Mouse (Mus musculus) T-cell, adult 2 months (primary cell): ENCODE data around the gene Ipo5.

ENCODE experiments used
- DNase-seq: peaks from one replicate; pipeline ENCODE4 v3.0.0; 2022; ENCODE audit warnings: low spot score

The Ipo5 gene

DNA sequence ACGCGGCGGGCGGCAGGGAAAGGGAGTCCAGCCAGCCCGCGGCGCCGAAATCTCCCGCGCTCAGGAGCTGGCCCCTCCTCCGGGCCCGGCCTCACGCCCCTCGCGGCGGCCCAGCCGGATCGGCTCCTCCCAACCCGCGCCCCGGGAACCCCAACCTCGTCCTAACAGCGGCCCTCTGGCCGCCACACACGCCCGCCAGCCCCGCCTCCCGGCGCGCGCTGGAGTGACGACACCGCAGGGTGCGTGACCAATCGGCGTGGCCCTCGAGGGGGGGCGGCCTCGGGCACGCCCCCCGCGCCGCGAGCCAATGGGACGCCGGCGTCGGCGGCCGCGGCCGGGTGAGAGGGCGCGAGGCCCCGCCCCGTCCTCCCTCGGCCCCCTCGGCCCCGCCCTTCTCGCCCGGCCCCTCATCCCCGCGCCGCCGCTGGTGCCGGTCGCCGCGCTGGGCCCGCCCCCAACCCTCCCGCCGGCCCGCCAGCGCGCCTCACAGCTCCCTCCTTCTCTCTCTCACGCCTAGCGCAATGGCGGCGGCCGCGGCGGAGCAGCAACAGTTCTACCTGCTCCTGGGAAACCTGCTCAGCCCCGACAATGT lies at the start of gene Ipo5:
Ipo5 (plus strand) TSS at position 492 of the 592 bp plus-strand sequence.
- DNase-seq, result peak; percentile 93

DNA sequence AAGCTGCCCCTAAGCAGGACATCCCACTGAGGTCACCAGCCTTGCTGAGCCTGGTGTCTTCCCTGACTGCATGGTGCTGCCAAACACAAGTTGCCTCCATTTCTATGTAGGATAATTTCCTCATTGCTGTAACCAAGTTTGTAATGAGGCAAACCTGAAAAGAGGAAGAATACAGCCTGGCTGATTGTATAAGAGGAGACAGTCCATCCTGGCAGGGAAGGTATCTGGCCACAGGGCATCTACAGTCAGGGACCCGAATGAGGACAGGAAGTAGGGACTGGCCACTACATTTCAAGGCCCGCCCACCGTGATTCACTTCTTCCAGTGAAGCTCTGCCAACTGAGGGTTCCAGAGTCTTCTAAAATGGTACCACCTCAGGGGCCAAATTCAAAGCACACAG lies 47.8 kb upstream of the Ipo5 start:
- DNase-seq, result no peak

DNA sequence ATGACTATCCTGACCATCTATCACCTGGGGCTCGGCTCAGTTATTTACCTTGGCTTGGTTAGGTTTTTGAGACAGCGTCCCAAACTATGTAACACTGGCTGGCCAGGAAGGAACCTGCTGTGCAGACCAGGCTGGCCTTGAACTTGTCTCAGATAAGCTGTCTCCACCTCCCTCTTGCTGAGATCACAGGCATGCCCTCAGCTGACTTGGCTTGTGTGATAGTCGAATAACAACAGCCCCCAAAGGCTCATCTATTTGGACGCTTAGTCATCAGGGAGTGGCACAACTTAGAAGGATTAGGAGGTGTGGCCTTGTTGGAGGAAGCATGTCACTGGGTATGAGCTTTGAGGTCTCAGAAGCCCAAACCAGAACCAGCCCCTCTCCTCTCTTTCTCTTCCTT lies 46.1 kb upstream of the Ipo5 start:
- no peak for DNase-seq

DNA sequence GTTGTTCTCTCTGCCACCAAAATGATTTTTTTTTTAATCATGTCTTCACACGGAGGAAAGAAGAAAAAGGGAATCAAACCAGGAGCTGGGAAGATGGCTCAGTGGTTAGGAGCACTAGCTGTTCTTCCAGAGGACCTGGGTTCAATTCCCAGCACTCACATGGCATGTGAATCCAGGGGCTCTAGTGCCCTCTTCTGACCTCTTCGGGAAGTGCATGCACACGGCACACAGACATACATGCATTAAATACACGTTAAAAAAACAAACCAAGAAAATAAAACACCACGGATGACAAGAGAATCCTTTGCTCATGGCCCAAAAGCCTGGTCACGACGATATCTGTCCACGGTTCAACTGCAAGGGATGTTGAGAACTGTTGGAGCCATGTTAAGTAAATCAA lies 44.5 kb upstream of the Ipo5 start:
- DNase-seq, result no peak

DNA sequence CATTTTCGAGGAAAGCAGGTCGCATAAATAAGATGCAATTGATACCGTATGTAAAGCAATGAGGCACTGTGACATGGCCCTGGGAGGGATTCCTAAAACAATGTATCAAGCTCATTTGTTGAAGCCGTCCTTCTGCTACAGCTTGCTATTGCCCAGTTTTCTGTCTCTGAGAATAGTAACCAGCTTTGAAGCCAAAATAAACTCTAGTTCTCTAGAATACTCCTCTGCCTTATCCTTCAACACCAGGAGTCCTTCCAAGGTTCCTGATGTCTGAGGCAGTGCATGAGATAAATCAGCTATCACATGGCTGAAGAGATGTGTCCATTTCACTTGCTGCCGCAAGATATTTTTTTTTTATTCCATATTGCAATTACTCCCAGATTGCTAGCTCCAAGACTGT lies 43.9 kb upstream of the Ipo5 start:
- no peak for DNase-seq

DNA sequence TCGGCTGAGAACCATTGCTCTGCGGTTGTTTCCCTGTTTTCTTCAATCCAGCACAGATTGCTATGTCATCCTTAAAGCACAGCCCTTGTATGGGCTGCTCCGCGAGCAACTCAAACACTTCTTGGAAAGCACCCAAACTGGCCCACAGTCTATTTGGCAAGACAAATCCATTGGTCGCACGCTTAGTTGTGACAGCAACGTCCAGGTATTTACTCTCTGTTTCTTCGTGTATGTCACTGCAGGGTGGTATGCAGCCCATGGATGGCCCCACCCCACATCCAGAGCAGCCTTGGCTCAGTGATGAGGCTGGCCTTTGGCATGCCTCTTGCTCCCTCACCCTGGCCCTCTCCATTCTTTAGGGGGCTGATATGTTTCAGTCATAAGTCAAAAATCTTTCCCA lies 42.5 kb upstream of the Ipo5 start:
- DNase-seq, result no peak

DNA sequence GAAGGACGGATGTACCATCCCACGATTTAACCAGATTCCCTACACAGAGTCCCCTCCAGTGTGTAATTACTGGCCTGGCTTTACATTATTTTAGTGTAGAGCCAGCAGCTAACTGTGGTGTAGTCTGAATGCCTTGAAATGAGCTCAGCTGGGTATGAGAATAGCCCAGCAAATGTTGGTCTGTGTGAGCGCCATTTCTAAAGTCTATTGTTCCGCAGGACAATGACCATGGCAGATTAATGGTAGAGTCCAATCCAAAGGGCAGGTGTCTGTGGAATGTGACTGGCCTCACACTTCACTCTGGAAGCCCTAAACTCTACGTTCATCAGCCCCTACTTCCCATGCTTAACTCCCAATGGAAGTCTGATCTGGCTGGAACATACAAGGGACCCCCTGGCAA lies 40.3 kb upstream of the Ipo5 start:
- DNase-seq, result no peak

DNA sequence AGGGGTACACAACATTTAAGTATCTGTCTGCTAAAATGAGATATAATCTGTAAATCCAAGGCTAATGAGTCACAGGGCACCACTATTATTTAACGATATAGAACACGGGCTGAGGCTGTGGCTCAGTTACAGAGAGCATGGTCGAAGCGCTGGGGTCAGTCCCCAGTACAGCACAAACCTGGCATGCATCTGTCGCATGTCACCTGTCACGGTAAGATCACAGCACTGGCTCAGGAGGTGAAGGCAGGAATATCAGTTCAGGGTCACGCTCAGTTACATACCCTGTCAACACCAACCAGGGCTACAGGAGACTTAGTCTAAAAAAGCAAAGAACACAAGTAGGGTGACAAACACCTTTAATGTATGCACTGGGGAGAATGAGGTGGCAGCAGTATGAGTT lies 36.6 kb upstream of the Ipo5 start:
- DNase-seq, result no peak

DNA sequence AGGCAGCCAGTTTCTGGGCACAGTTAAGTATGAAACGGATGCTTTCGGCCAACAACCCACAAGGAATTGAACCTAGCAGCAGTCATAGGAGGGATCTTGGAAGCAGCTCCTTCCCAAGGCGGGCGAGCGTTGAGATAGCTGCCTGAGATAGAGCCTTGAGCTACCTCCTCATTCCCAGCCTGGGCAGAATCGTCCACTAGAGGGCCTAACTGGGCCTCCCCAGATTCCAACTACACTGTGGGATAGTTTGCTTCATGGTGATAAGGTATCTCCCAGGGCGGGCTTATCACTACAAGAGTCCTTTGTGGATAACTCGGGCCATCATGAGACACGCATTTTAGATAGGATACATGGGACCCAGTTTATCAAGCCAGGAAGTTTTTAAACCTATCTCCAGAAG lies 35.9 kb upstream of the Ipo5 start:
- DNase-seq, result no peak

DNA sequence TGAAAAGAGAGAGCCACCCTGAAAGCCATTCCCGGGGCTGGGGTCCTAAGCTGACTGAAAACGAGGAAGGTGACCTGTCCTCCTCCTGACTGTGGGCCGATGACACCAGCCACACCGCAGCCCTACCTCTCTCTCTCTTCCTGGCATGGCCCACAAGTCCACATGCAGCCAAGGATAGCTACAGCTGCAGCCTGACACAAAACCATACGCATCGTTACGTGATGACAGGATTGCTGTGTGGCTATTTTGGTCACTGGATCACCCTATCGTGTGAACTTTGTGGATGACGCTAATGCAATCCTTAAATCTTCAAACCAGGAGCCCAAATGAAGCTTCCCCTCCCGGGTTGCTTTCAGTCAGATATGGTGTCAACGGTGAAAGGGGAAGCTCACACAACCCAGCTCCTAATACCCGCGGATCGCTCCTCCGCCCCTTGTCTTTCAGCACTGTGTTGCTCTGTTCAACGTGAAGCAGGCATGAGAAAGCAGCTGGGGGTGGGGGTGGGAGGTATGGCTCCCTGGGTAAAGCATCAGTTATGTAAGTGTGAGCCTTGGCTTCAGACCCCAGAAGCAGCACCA lies 35.1 kb upstream of the Ipo5 start:
- DNase-seq, result no peak

DNA sequence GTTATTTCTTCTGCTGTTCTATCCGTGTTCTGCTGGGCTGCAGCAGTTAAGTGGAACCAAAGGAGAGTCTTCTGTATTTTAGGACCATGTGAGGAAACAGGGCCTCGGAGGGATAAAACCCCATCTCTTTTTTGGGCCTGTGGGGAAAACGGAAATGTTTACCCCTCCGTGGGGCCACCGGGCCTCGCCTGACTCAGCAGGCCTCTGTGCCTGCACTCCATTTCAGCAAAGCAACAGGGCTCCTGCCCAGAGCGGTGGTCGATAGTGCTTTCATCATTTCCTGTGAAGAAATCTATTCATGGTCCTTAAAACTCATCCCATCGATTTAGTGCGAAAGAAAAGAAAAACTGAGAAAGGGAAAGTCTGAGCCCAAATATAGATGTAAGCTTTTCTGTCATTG lies 33.9 kb upstream of the Ipo5 start:
- DNase-seq, result no peak

DNA sequence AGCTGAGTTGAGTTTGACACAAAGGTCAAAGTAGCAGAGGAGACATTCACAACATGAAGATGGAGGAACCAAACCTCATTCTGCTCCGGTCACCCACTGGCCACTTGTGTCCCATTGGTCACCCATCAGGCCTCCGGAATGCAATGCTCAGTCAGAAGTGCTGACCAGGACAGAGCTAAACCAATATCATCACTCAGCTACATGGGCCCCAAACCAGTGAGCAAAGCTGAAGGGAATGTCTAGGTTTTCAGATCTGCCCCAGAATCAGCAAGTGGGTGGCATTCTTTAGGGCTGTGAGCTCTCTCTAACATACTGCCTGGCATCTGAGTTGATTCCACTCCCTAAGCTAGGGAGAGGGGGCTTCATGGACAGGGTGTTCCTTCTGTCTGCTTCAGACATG lies 32.0 kb upstream of the Ipo5 start:
- DNase-seq, result no peak

DNA sequence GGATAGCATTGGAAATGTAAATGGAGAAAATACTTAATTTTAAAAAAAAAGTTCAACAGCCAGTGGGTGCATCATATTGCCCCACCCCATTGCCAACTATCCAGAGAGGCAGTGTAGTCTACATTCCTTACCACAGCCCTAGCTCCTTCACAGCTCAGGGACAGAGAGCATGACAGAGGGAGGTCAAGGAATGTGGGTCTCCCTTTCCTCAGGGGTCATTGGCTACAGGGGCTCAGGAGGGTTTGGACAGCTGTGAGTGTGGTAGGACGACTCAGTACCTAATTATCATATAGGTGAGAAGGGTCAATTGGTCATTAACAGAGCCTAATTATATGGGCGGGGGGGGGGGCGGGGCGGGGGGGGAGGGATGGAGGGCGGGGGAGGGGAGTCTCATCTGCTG lies 30.4 kb upstream of the Ipo5 start:
- DNase-seq, result no peak

DNA sequence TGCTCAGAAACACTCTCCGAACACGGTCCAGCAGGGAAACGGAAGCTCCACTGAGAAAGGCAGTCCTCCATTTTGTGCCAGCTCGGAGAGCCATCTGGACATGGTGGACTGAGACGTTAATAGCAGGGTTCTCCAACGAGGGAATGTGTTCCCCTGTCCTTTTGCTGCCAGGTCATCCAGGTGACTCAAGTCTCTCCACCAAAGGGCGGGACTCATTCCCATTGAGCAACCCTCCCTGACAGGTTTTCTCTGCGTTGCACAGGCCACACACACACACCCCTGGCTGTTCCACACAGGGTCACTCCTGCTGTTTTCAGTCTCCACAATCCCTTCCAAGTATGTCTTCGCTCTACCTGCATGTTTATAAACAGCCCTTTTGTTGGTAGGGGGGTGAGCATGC lies 30.0 kb upstream of the Ipo5 start:
- DNase-seq, result no peak

DNA sequence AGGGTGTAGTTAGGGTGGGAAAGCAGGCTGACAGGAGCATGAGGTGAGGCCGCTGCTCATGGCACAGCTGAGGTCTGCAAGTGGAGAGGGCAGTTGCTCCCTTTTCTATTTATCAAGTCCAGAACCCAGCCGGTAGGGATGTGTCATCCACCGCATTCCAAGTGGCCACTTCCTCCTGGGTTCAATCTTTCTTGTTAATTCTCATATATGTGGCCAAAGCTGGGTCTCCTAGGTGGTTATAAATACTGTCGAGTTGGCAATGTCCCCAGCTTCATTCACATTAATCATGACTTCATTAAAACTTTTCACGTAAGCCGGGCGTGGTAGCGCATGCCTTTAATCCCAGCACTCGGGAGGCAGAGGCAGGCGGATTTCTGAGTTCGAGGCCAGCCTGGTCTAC lies 22.3 kb upstream of the Ipo5 start:
- DNase-seq, result no peak

DNA sequence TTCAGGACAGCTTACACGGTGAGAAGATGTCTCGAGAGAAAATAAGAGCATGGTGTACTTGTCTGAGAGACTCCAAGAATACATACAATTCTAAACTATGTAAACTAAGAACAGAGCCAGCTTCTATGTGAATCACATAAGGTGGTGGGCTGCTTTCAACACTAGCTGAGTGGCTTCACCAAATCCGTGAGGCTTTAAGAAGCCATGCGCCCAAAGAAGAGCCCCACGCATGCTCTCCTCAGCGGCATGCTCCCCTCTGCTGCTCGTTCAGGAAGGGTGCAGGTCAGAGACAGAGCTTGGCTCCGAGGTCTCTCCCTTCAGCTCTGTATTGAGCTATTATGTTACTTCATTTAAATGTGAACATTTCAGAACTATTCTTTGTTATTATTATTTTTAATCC lies 18.7 kb upstream of the Ipo5 start:
- DNase-seq, result no peak

DNA sequence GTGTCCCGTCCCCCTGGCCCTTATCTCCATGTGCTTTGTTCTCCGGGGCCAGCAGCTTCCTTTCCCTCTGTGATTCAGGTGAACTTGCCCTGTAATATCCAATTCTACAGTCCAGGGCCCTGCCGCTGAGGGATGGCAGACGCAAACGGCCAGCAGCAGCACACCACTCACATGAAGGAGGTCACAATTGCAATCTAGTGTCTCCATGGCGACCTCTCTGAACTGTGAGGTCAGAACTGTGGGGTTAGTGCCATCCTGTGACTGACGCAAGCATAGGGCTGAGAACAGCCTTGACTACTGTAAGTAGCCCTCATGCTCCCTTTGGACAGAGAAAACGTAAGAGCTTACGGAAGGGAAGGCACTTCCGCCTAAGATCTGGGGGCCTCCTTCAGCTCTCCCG lies 14.4 kb upstream of the Ipo5 start:
- no peak for DNase-seq

DNA sequence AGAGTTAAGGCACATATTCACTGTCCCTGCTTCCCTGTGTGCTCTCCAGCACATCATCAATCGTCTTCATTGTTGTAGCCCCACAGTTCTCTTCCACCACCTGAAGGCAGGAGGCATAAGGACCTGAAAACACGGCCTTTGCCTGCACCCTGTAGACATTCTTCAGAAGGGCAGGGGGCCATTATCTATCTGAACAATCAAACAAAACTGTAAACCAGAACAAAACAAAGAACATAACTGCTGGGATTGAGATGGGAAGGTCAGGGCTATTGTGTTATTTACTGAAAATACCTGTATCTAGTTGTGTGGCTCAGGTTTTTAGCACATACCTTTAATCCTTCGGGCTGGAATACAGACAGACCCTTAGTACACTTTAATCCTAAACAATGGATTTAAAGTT lies 12.1 kb upstream of the Ipo5 start:
- DNase-seq, result no peak

DNA sequence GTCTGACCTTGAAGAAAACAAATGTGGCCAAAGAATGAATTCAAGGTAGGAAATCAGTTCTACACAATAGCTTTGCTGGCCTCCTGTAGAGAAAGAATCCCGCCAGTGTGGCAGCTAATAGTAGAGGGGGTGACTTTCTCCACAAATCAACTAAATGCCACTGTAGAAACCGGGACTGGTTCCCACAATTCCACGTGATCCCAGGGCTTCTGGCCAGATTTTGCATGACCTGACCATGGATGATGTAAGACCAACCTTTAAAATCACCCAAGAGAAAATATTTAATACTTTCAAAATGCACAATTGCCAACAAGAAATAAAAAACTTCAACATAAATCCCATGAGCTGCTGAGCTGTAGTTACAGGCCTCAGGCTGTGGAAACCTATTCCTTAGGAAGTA lies 1.6 kb upstream of the Ipo5 start:
- no peak for DNase-seq

DNA sequence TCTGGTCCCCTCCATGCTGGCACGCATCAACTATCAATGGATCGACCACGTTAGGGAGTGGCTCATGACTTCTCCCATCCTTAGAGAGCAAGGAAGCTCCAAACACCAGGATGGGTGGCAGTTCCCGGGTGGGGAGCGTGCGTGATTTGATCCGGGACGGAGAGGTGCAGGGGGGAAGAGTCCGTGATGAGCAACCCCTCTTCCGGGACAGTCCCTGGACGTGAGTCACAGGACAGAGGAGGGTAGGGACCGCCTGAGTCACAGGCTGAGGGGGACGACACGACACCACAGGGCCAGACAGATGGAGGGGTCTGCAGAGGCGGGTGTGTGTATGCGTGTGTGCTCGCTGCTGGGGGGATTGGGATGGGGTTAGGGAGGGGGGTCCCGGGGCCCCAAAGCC lies 704 bp upstream of the Ipo5 start:
- DNase-seq, result peak; percentile 41

DNA sequence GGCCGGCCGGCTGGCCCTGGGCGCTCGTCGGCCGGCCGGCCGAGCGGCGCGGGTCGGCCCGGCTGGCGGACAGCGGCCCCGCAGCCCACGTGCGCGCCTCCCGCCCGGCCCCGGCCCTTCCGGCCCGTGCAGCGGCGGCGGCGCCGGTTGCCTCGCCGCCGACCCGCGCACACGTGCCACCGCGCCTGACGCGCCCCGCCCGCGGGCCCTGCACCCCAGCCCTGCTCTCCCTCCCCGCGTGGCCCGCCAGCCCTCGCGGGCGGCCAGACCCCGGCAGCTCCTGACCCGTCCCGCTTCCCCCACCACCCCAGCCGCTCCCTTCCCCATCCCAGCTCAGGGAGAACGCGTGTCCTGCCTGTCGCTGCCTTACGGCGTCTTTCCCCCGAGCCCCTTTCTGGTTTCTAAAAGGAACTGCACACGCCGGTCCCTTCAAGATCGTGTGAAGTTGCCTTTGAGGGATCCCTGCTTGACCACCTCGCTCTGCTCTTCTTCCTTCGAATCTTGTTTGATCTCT lies 421 bp downstream of the Ipo5 start:
- peak; percentile 17 for DNase-seq

DNA sequence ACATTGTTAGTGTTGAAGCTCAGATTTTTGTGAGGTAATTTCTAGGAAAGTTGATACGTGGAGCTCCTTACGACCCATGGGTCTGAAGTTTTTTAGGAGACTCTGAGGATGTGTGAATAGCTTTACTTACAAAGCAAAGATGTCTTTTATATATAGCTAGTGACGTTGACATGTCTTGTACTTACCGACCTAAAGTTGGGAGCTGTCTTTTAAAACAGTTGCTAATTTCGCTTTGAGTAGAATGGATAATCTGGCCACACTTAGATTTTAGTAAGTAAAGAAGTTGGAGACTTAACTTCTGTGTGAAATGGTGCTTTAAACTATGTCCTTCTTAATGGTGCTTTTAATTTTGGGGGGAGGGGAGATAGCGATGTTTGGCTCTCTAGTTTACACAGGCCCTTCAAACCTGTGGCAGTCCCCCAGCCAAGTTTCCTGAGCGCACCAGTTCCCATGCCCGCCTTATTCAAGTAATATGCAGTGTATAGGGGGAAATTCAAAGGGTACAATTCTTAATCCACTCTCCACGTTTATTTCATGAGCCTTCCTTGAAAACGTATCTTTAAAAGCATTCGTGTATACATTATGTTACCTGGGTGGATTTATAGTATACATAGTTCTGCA lies 1.2 kb downstream of the Ipo5 start:
- DNase-seq, result no peak

DNA sequence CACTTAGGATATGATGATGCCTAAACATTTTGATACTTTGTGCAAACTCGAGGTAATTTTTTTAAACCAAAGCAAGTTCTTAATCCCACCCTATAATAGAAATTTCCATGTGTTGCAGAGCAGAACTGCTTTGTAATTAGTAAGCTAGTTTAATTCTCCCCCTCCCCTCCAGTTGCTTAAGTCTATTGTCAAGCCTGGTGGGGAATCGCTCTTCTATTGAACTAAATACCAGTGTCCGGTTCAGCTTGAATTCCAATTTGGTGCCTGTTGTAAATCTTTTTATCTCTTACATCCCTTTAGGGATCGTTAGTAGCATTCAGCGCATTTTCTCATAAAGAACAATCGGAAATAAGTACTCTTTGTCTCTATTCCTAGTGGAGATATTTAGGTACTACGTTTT lies 1.9 kb downstream of the Ipo5 start:
- DNase-seq, result no peak

DNA sequence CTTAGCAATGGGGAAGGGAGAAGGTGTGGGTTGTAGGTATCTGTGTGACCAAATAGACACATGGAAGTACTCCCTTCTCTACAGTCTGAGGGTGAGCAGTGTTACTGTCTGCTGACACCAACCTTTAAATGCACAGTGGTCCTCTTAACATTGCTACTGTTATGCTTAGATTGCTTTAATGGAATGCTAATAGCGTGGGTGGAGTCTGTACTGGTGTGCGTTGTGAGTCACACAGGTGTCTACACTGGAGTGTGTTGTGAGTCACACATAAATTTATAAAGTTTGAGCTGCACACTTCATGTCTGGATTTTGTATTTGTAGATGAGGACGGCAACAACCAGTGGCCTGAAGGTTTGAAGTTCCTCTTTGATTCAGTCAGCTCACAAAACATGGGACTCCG lies 10.8 kb downstream of the Ipo5 start:
- no peak for DNase-seq
